Mouse (Mus musculus) C2C12 (cell line): ENCODE data around the gene Fam47c.

Experiments
- CEBPB ChIP-seq: IDR thresholded peaks from one replicate; pipeline ENCODE4 v1.6.1; 2011; ENCODE audit warnings: low read depth, mild to moderate bottlenecking, control low read depth, moderate library complexity
- CTCF ChIP-seq: IDR thresholded peaks from one replicate; pipeline ENCODE4 v1.5.1; 2011; ENCODE audit not compliant: control insufficient read depth, insufficient read depth, insufficient read length
- FOSL1 ChIP-seq: IDR thresholded peaks from one replicate; pipeline ENCODE4 v1.8.0; 2011; ENCODE audit warnings: mild to moderate bottlenecking, low read length; ENCODE audit not compliant: poor library complexity, insufficient read depth, severe bottlenecking
- MAX ChIP-seq: IDR thresholded peaks from one replicate; pipeline ENCODE4 v1.6.1; 2011; ENCODE audit warnings: mild to moderate bottlenecking, control low read depth
- MYOD1 ChIP-seq: IDR thresholded peaks from one replicate; pipeline ENCODE4 v1.6.1; 2011; ENCODE audit warnings: low read depth; ENCODE audit not compliant: control insufficient read depth, insufficient read length
- MYOG ChIP-seq: IDR thresholded peaks from one replicate; pipeline ENCODE4 v1.6.1; 2011; ENCODE audit not compliant: control insufficient read depth, insufficient read length; ENCODE audit errors: extremely low read depth
- USF1 ChIP-seq: IDR thresholded peaks from one replicate; pipeline ENCODE4 v1.6.1; 2011; ENCODE audit warnings: low read depth, mild to moderate bottlenecking, control low read depth, moderate library complexity

- TF ChIP-seq USF1 (no peak), CTCF (no peak), MAX (no peak), MYOG (no peak), CEBPB (no peak), MYOD1 (no peak), FOSL1 (no peak)
Observed at GRCm38 (mm10) chrX:78769408-78769807, 31.8 kb downstream of the Fam47c start.
